Mouse (Mus musculus) heart, embryonic 14.5 days (tissue): ENCODE results near the gene Sec16b. TPM values are rescaled to one million over a fixed set of nuclear protein-coding genes. Genes with fewer than 3 reads are reported as not detected.

ENCODE experiments used
- ATAC-seq: fragments of 200-750 bp; cut with Nextera tagmentation; 2 replicates; pipeline ENCODE4 v1.8.0; 2017; ENCODE audit warnings: low read depth, moderate TSS enrichment; ENCODE audit not compliant: insufficient number of reproducible peaks, insufficient read depth, low FRiP score
- H3K27ac ChIP-seq, 2 experiments: fragments of 200-500 bp in 1 of 2; fragments of 300-500 bp in 1 of 2; sonication (generic) in 1 of 2; replicated peaks in 1 of 2; 2 replicates each; pipeline ENCODE4 v1.5.1; 2012 to 2014; ENCODE audit warnings: low read depth in 2 of 2, low read length in 2 of 2, control low read depth in 1 of 2, mild to moderate bottlenecking in 1 of 2, mixed read lengths in 1 of 2; ENCODE audit not compliant: control insufficient read depth in 1 of 2, insufficient read depth in 1 of 2
- H3K27me3 ChIP-seq: fragments of 300-500 bp; sonication (generic); 2 replicates; pipeline ENCODE4 v1.6.1; 2014; ENCODE audit warnings: mild to moderate bottlenecking, low read length, control low read depth; ENCODE audit not compliant: control insufficient read depth, insufficient read depth
- H3K36me3 ChIP-seq: fragments of 300-500 bp; sonication (generic); 2 replicates; pipeline ENCODE4 v1.6.1; 2014; ENCODE audit warnings: mild to moderate bottlenecking, control low read depth, low read length, mixed read lengths; ENCODE audit not compliant: control insufficient read depth, insufficient read depth
- H3K4me1 ChIP-seq, 2 experiments: fragments of 200-500 bp in 1 of 2; fragments of 300-500 bp in 1 of 2; sonication (generic) in 1 of 2; 2 replicates each; pipeline ENCODE4 v1.6.1; 2012 to 2014; ENCODE audit warnings: low read length in 2 of 2, control low read depth in 1 of 2, mixed read lengths in 1 of 2; ENCODE audit not compliant: control insufficient read depth in 2 of 2, insufficient read depth in 2 of 2
- H3K4me2 ChIP-seq: fragments of 300-500 bp; sonication (generic); 2 replicates; pipeline ENCODE4 v1.6.1; 2014; ENCODE audit warnings: mild to moderate bottlenecking, low read length
- H3K4me3 ChIP-seq, 2 experiments: fragments of 200-500 bp in 1 of 2; fragments of 300-500 bp in 1 of 2; sonication (generic) in 1 of 2; 2 replicates each; pipeline ENCODE4 v1.5.1; 2012 to 2014; ENCODE audit warnings: low read length in 2 of 2, mild to moderate bottlenecking in 2 of 2, control low read depth in 1 of 2, low read depth in 1 of 2, moderate library complexity in 1 of 2; ENCODE audit not compliant: control insufficient read depth in 1 of 2, insufficient read depth in 1 of 2
- H3K9ac ChIP-seq: fragments of 300-500 bp; sonication (generic); 2 replicates; pipeline ENCODE4 v1.6.1; 2014; ENCODE audit warnings: mild to moderate bottlenecking, low read length
- H3K9me3 ChIP-seq: fragments of 300-500 bp; sonication (generic); 2 replicates; pipeline ENCODE4 v1.6.1; 2016; ENCODE audit warnings: low read length, control low read depth; ENCODE audit not compliant: control insufficient read depth
- WGBS: fragments of 180-500 bp; shearing (Covaris S2); extraction: QIAGEN DNeasy Blood & Tissue Kit; methylation state at CpG from one replicate; pipeline ENCODE4 v1.1.7; 2014; 5-methylcytosine and 5-hydroxymethylcytosine counted together
- polyA plus RNA-seq: library from polyadenylated mRNA; unstranded; fragments of >200 nt; fragmentation: Nextera tagmentation; extraction: Ambion mirVana; gene quantifications from 2 replicates; pipeline ENCODE4 v1.2.1, GENCODE M21; 2014

The Sec16b gene
- polyA plus RNA-seq, 1 experiment from 2014 or later, result 1.2 TPM

GRCm38 (mm10) chr1:157467866-157468265 is 38.7 kb upstream of the Sec16b start:
- H3K9ac ChIP-seq, result no peak overlapping the region
- no peaks in the 10 kb centered on the region for H3K4me1 ChIP-seq
- no peaks in the 10 kb centered on the region for H3K9me3 ChIP-seq
- H3K27me3 ChIP-seq, result no peaks in the 10 kb centered on the region
- no peak overlapping the region for H3K4me2 ChIP-seq
- H3K27ac ChIP-seq, result no peak overlapping the region
- no peak for ATAC-seq
- peaks cover 42% of the 10 kb centered on the region for H3K36me3 ChIP-seq
- no peak overlapping the region for H3K4me3 ChIP-seq
- 85% methylated on average over 8 of the region's 8 CpGs for WGBS

DNA sequence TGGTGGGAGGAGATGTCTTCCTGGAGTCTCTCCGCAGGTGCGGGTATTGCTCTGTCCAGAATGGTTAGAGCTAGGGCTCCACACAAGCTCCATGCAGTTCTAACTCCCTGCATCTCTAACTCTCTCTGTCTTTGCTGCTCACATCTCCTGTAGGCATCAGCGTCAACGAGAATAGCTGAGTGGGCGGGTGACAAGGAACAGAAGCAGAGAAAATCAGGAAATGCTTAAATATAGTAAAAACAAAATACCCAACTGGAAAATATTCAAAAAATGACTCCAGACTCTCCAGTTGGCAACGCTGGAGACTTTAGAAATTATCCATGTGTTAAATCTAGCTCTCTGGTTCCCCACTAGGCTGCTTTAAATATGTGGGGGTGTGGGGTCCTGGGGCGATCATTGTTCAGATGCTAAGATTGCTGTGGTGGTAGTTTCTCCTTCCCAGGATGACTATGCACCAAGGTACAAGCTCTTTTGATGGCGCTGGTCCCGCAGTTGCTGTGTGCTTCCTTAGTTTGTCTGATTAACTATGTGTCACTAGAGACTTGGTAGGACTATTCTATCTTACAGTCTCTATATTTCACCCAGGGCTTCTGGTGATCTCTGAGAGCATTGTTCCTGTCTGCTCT is 35.7 kb upstream of the Sec16b start:
- H3K27ac ChIP-seq, result no peak overlapping the region
- no peak overlapping the region for H3K4me2 ChIP-seq
- no peak overlapping the region for H3K4me3 ChIP-seq
- H3K36me3 ChIP-seq, result peaks cover 37% of the 10 kb centered on the region
- ATAC-seq, result no peak
- H3K4me1 ChIP-seq, result no peaks in the 10 kb centered on the region
- WGBS, result 85% methylated on average over 9 of the region's 9 CpGs
- no peaks in the 10 kb centered on the region for H3K27me3 ChIP-seq
- H3K9me3 ChIP-seq, result no peaks in the 10 kb centered on the region
- H3K9ac ChIP-seq, result no peak overlapping the region

DNA sequence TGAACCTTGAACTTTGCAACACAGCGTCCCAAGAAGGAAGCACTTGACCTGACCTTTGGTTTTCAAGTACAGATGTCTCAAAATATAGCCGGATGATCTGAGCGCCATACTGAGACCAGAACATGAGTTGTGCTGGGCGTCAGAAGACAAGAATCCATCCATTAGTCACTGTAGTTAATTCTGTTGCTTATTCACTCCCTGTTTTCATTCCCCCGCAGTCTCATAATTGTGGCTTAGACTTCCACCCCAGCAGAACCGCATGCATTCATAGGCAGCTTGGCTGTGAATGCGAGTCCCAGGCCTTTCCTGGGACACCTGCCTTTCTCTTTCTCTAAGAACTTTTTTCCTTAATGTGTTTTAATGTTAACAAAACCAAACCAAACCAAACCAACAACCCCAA is 33.8 kb upstream of the Sec16b start:
- WGBS, result 86% methylated on average over 7 of the region's 7 CpGs

GRCm38 (mm10) chr1:157474865-157475264 is 31.7 kb upstream of the Sec16b start:
- Histone ChIP-seq H3K36me3 (peaks cover 25% of the 10 kb centered on the region), H3K9ac (no peak overlapping the region), H3K9me3 (no peaks in the 10 kb centered on the region), H3K27ac (no peak overlapping the region), H3K4me2 (no peak overlapping the region), H3K4me1 (no peaks in the 10 kb centered on the region), H3K4me3 (no peak overlapping the region), H3K27me3 (no peaks in the 10 kb centered on the region)
- no peak for ATAC-seq
- 79% methylated on average over 8 of the region's 8 CpGs for WGBS

More for the DNA sequence above, 33.8 kb upstream of the Sec16b start:
- Histone ChIP-seq H3K4me3 (no peak overlapping the region), H3K4me2 (no peak overlapping the region), H3K9me3 (no peaks in the 10 kb centered on the region), H3K9ac (no peak overlapping the region), H3K27ac (no peak overlapping the region), H3K36me3 (peaks cover 26% of the 10 kb centered on the region), H3K27me3 (no peaks in the 10 kb centered on the region), H3K4me1 (no peaks in the 10 kb centered on the region)
- ATAC-seq, result no peak

DNA sequence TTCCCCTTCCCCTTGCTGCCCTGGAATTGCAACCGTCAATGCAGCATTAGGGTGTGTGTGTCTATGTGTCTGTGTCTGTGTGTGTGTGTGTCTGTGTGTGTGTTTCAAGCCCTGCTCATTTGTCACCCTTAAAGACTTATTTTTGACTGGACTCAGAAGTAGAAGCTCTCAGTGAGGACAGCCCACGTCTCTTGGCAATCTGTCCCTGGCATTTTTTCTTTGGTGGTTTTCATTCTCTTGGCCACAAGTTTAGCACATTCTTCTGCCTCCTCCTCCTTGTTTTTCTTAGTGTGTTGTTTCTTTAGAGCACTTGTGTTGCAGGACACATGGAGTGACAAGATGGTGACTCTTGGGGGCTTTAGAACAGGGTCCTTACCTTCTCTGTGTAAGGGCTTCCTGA is 30.3 kb upstream of the Sec16b start:
- H3K9ac ChIP-seq, result no peak overlapping the region
- WGBS, result 48% methylated on average over 2 of the region's 2 CpGs
- no peak overlapping the region for H3K27ac ChIP-seq
- H3K9me3 ChIP-seq, result no peaks in the 10 kb centered on the region
- H3K36me3 ChIP-seq, result peaks cover 17% of the 10 kb centered on the region
- no peak overlapping the region for H3K4me2 ChIP-seq
- ATAC-seq, result no peak
- no peak overlapping the region for H3K4me3 ChIP-seq
- no peaks in the 10 kb centered on the region for H3K4me1 ChIP-seq
- H3K27me3 ChIP-seq, result no peaks in the 10 kb centered on the region

DNA sequence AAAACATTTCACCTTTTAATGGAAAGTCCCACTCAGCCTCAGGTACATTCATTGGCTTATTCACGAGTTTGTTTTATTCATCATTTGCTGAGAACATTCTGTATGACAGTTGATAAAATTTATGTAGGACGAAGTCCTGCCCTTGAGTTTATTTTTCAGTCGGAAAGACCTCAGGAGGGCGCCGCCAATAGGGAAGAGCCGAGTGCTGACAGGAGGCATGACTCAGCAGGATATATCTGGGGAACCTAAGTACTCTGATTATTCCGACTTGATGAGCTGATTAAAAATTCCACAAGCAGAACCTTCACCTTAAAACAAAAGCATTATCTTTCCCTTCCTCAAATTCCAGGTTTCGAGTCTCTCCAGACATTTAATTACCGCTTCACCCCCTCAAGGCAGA is 26.4 kb upstream of the Sec16b start:
- ATAC-seq, result no peak

DNA sequence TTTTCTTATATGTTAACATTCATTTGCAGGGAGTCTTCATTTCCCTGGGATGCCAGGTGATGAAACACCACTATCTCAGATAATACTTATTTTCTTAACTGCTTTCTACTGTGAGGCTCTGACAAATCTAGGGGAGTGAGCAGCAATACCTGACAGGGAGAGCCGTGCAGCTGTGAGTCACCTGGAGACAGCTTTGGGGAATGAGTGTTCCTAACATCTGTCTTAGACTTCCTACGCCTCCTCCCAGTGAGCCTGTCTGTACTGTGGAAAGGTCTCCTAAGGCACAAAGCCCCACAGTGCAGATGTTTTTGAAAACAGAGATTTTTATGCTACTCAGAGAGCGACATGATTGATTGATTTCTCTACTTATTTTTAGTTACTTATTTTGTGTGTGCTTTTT is 25.6 kb upstream of the Sec16b start:
- Histone ChIP-seq H3K4me2 (no peak overlapping the region), H3K4me3 (no peak overlapping the region), H3K27ac (no peak overlapping the region), H3K9me3 (no peaks in the 10 kb centered on the region), H3K9ac (no peak overlapping the region), H3K27me3 (no peaks in the 10 kb centered on the region), H3K36me3 (0 out of 2 replicates have a peak, but pooled peaks cover 3% of the 10 kb centered on the region), H3K4me1 (no peaks in the 10 kb centered on the region)
- WGBS, result 74% methylated on average over 3 of the region's 3 CpGs
- ATAC-seq, result no peak

More for the DNA sequence above, 26.4 kb upstream of the Sec16b start:
- Histone ChIP-seq H3K4me3 (no peak overlapping the region), H3K27ac (no peak overlapping the region), H3K27me3 (no peaks in the 10 kb centered on the region), H3K4me2 (no peak overlapping the region), H3K9me3 (no peaks in the 10 kb centered on the region), H3K4me1 (no peaks in the 10 kb centered on the region), H3K36me3 (0 out of 2 replicates have a peak, but pooled peaks cover 3% of the 10 kb centered on the region), H3K9ac (no peak overlapping the region)
- 16% methylated on average over 9 of the region's 9 CpGs for WGBS

DNA sequence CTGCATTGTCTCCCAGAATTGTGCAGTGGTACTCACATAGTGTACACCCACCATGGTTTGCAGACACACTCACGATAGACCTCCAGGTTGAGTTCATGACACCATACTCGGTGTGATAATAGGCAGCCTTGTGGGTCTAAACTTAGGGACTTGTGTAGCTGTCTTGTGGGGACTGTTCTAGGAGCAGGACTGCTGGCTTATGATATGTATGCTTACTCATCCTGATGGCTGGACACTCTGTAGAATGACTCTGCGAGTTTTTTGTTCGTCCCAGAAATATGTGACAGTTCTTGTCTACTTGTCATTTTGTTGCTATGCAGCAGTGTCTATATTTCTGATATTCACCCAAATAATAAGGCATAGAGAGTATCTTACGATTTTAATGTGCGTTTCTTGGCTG is 24.9 kb upstream of the Sec16b start:
- Histone ChIP-seq H3K9ac (no peak overlapping the region), H3K4me3 (no peak overlapping the region), H3K36me3 (0 out of 2 replicates have a peak, but pooled peaks cover 3% of the 10 kb centered on the region), H3K27ac (no peak overlapping the region), H3K4me2 (no peak overlapping the region), H3K9me3 (no peaks in the 10 kb centered on the region), H3K27me3 (no peaks in the 10 kb centered on the region), H3K4me1 (no peaks in the 10 kb centered on the region)
- WGBS, result 81% methylated on average over 6 of the region's 6 CpGs
- no peak for ATAC-seq
